Mouse (Mus musculus) midbrain, embryonic 16.5 days (tissue): ENCODE measurements at regions not wholly inside any gene's neighbourhood (a gene's known extent, or its start where the extent isn't known, plus 50 kb on each side); places are given as distances from the start of the nearest gene placed in this dataset.

Source experiments
- ATAC-seq: fragments of 200-750 bp; cut with Nextera tagmentation; 2 replicates; pipeline ENCODE4 v1.8.0; 2017; ENCODE audit warnings: moderate TSS enrichment
- H3K27ac ChIP-seq: fragments of 300-500 bp; sonication (generic); 2 replicates; pipeline ENCODE4 v1.5.1; 2014; ENCODE audit warnings: mild to moderate bottlenecking, low read length, mixed read lengths
- H3K27me3 ChIP-seq: fragments of 300-500 bp; sonication (generic); 2 replicates; pipeline ENCODE4 v1.6.1; 2014; ENCODE audit warnings: low read depth, low read length, mixed read lengths; ENCODE audit not compliant: control insufficient read depth, insufficient read depth
- H3K36me3 ChIP-seq: fragments of 300-500 bp; sonication (generic); 2 replicates; pipeline ENCODE4 v1.6.1; 2014; ENCODE audit warnings: mild to moderate bottlenecking, low read length, moderate library complexity, mixed read lengths; ENCODE audit not compliant: control insufficient read depth, insufficient read depth
- H3K4me1 ChIP-seq: fragments of 300-500 bp; sonication (generic); 2 replicates; pipeline ENCODE4 v1.6.1; 2014; ENCODE audit warnings: mild to moderate bottlenecking, low read length, mixed read lengths; ENCODE audit not compliant: control insufficient read depth, insufficient read depth
- H3K4me2 ChIP-seq: fragments of 300-500 bp; sonication (generic); 2 replicates; pipeline ENCODE4 v1.6.1; 2014; ENCODE audit warnings: mild to moderate bottlenecking, low read length, mixed read lengths
- H3K4me3 ChIP-seq: fragments of 300-500 bp; sonication (generic); 2 replicates; pipeline ENCODE4 v1.5.1; 2014; ENCODE audit warnings: low read depth, mild to moderate bottlenecking, low read length, moderate library complexity, mixed read lengths
- H3K9ac ChIP-seq: fragments of 300-500 bp; sonication (generic); 2 replicates; pipeline ENCODE4 v1.6.1; 2014; ENCODE audit warnings: low read depth, low read length, mixed read lengths
- H3K9me3 ChIP-seq: fragments of 300-500 bp; sonication (generic); replicated peaks from 2 replicates; pipeline ENCODE4 v1.6.1; 2014; ENCODE audit warnings: mild to moderate bottlenecking, low read length, mixed read lengths; ENCODE audit not compliant: control insufficient read depth, poor library complexity, severe bottlenecking
- WGBS: fragments of 180-500 bp; shearing (Covaris S2); extraction: QIAGEN DNeasy Blood & Tissue Kit; methylation state at CpG from one replicate; pipeline ENCODE4 v1.1.7; 2014; 5-methylcytosine and 5-hydroxymethylcytosine counted together

GRCm38 (mm10) chr14:54173316-54173715, 80.6 kb downstream of the Dad1 start:
- no peak overlapping the region for H3K9ac ChIP-seq
- peaks cover 10% of the 10 kb centered on the region; the same call in 1 of the 2 replicates for H3K4me1 ChIP-seq
- H3K36me3 ChIP-seq: no peaks in the 10 kb centered on the region
- ATAC-seq: no peak
- H3K27ac ChIP-seq: no peak overlapping the region
- WGBS: 88% methylated on average over 5 of the region's 5 CpGs
- no peaks in the 10 kb centered on the region for H3K27me3 ChIP-seq
- H3K4me3 ChIP-seq: no peak overlapping the region
- no peak overlapping the region for H3K4me2 ChIP-seq
- H3K9me3 ChIP-seq: no peaks in the 10 kb centered on the region

- H3K9me3 ChIP-seq: no peaks in the 10 kb centered on the region
- ATAC-seq: no peak
- H3K4me1 ChIP-seq: peaks cover 4% of the 10 kb centered on the region; the same call in 1 of the 2 replicates
- H3K4me2 ChIP-seq: no peak overlapping the region
- no peak overlapping the region for H3K4me3 ChIP-seq
- H3K27ac ChIP-seq: no peak overlapping the region
- H3K27me3 ChIP-seq: no peaks in the 10 kb centered on the region
- no peaks in the 10 kb centered on the region for H3K36me3 ChIP-seq
- no peak overlapping the region for H3K9ac ChIP-seq
- WGBS: 91% methylated on average over 7 of the region's 7 CpGs
These were observed 84.7 kb downstream of the Dad1 start for GRCm38 (mm10) chr14:54169254-54169653.

DNA sequence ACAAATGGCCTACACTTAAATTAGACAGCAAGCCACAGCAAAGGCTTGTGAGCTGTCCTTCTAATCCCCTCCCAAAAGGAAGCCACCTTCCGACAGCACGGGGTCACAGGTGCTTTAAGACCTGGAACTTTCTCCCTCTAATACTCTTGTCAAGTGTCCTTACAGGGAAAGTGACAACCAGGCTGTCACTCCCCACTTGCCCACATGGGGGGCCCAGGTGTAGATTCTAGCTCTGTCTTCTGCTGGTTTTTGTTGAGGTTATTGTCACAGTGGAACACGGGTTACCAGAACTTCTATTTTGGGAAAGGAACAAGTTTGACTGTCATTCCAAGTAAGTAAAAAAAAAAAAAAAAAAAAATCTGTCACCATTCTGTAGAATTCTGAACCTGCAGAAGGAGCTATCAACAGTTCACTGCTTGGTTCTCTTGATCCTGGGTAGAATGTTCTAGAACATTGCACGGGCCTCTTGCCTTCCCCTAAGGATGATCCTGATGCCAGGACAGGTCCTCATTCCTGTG, 85.4 kb downstream of the Dad1 start:
- H3K4me3 ChIP-seq: no peak overlapping the region
- H3K9ac ChIP-seq: no peak overlapping the region
- peaks cover 2% of the 10 kb centered on the region; the same call in 1 of the 2 replicates for H3K4me1 ChIP-seq
- ATAC-seq: no peak
- no peak overlapping the region for H3K4me2 ChIP-seq
- no peak overlapping the region for H3K27ac ChIP-seq
- H3K36me3 ChIP-seq: no peaks in the 10 kb centered on the region
- H3K9me3 ChIP-seq: no peaks in the 10 kb centered on the region
- no peaks in the 10 kb centered on the region for H3K27me3 ChIP-seq
- WGBS: 81% methylated on average over 4 of the region's 4 CpGs

- no peaks in the 10 kb centered on the region for H3K36me3 ChIP-seq
- no peak for ATAC-seq
- H3K4me2 ChIP-seq: no peak overlapping the region
- H3K27me3 ChIP-seq: no peaks in the 10 kb centered on the region
- H3K4me1 ChIP-seq: peaks cover 4% of the 10 kb centered on the region; the same call in 1 of the 2 replicates
- no peak overlapping the region for H3K4me3 ChIP-seq
- no peaks in the 10 kb centered on the region for H3K9me3 ChIP-seq
- 57% methylated on average over 3 of the region's 3 CpGs for WGBS
- H3K27ac ChIP-seq: no peak overlapping the region
- H3K9ac ChIP-seq: no peak overlapping the region
These were observed 87.8 kb downstream of the Dad1 start for GRCm38 (mm10) chr14:54166057-54166456.

- 77% methylated on average over 9 of the region's 9 CpGs for WGBS
- H3K4me3 ChIP-seq: no peak overlapping the region
- H3K4me1 ChIP-seq: peaks cover 2% of the 10 kb centered on the region; the same call in 1 of the 2 replicates
- H3K27ac ChIP-seq: no peak overlapping the region
- H3K9ac ChIP-seq: no peak overlapping the region
- H3K4me2 ChIP-seq: no peak overlapping the region
- no peaks in the 10 kb centered on the region for H3K9me3 ChIP-seq
- ATAC-seq: no peak
- H3K36me3 ChIP-seq: no peaks in the 10 kb centered on the region
- H3K27me3 ChIP-seq: no peaks in the 10 kb centered on the region
These were observed 89.0 kb downstream of the Dad1 start for GRCm38 (mm10) chr14:54164874-54165273.

DNA sequence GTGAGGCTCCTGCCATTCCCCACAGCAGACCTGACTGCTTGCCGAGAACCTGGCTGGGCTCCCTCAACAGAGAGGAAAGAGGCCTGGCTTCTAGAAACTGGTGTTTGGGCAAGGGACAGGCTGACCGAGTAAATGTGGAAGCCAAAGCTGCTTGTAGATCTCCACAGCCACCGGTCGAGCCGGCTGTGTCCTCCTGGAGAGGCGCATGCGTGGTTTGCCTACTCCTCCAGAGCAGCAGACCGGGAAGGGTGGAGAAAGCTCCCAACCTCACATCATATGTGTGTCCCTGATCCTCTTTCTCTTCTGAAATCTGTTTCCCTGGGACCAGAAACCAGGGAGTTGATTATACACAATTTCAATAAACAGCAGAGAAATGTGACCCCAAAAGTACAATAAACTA, 92.0 kb downstream of the Dad1 start:
- H3K4me1 ChIP-seq: peaks cover 2% of the 10 kb centered on the region; the same call in 1 of the 2 replicates
- ATAC-seq: no peak
- no peak overlapping the region for H3K27ac ChIP-seq
- H3K9ac ChIP-seq: no peak overlapping the region
- 82% methylated on average over 8 of the region's 8 CpGs for WGBS
- no peak overlapping the region for H3K4me3 ChIP-seq
- H3K27me3 ChIP-seq: no peaks in the 10 kb centered on the region
- H3K4me2 ChIP-seq: no peak overlapping the region
- no peaks in the 10 kb centered on the region for H3K9me3 ChIP-seq
- H3K36me3 ChIP-seq: no peaks in the 10 kb centered on the region

DNA sequence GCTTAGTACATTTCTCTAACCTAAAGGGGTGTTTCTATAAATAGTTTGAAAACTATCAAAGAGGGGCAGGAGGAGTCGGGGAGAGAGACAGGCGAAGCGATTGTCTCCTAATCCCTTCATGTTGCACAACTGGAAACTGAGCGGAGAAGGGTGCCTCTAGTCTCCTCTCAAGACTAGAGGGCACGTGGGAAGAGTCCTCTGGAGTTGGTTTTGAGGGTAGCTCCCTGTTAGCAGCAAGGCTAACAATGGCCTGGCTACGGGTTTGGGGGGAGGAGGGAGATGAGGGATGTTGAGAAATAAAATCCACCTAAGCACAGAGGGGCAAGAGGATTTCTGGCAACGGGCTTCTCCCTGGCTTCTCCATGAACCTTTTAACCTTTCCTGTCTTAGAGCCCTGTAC, 92.7 kb downstream of the Dad1 start:
- no peak overlapping the region for H3K27ac ChIP-seq
- H3K4me1 ChIP-seq: peaks cover 2% of the 10 kb centered on the region; the same call in 1 of the 2 replicates
- H3K27me3 ChIP-seq: no peaks in the 10 kb centered on the region
- H3K4me2 ChIP-seq: no peak overlapping the region
- no peak for ATAC-seq
- H3K4me3 ChIP-seq: no peak overlapping the region
- WGBS: 42% methylated on average over 7 of the region's 7 CpGs
- no peaks in the 10 kb centered on the region for H3K9me3 ChIP-seq
- no peaks in the 10 kb centered on the region for H3K36me3 ChIP-seq
- H3K9ac ChIP-seq: no peak overlapping the region

GRCm38 (mm10) chr14:54159816-54160215, 94.1 kb downstream of the Dad1 start:
- Histone ChIP-seq H3K4me1 (peaks cover 2% of the 10 kb centered on the region; the same call in 1 of the 2 replicates), H3K4me2 (no peak overlapping the region), H3K27me3 (no peaks in the 10 kb centered on the region; the same call in 1 of the 2 replicates), H3K27ac (no peak overlapping the region), H3K9ac (no peak overlapping the region), H3K36me3 (no peaks in the 10 kb centered on the region), H3K9me3 (no peaks in the 10 kb centered on the region), H3K4me3 (no peak overlapping the region)
- 96% methylated on average over 7 of the region's 7 CpGs for WGBS
- no peak for ATAC-seq

DNA sequence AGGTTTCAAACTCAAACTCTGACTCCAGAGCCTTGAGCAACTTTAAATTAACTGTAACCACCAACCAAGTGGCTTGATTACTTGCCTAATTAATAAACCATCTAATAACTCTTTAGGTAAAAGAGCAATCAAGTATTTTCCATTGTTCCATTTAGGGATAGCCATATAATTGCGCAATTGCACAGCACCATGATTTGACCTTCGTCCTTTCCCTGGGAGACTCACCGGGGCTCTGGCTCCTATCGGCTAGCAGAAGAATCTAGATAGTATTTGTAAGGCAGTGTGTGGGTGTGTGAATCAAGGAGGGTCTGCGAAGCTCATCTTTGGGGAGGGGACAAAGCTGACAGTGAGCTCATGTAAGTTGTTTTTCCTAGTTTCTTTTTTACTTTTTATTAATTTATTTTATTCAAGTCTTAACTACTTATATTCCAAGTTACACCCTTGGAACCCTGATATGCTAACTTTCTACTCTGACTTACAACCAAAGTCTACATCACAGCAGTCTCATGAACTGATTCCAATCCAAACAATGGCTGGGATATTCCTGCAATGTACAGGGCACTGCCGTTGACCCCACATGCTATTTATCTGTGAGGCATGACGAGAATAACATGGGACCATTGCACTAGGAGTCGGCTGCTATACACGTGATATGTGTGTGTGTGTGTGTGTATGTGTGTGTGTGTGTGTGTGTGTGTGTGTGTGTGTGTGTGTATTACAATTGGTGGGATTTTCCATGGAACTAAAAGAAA, 95.5 kb downstream of the Dad1 start:
- Histone ChIP-seq H3K4me1 (peaks cover 2% of the 10 kb centered on the region; the same call in 1 of the 2 replicates), H3K9me3 (no peaks in the 10 kb centered on the region), H3K9ac (no peak overlapping the region), H3K36me3 (no peaks in the 10 kb centered on the region), H3K27me3 (no peaks in the 10 kb centered on the region; the same call in 1 of the 2 replicates), H3K4me2 (no peak overlapping the region), H3K27ac (no peak overlapping the region), H3K4me3 (no peak overlapping the region)
- no peak for ATAC-seq
- 86% methylated on average over 9 of the region's 9 CpGs for WGBS
